Mouse (Mus musculus): Measurements from ENCODE around the gene Ccnl1. TPM values are rescaled to one million over a fixed set of nuclear protein-coding genes. Genes with fewer than 3 reads are reported as not detected.

The Ccnl1 gene
- polyA plus RNA-seq, 1 experiment: 12.8 TPM

DNA sequence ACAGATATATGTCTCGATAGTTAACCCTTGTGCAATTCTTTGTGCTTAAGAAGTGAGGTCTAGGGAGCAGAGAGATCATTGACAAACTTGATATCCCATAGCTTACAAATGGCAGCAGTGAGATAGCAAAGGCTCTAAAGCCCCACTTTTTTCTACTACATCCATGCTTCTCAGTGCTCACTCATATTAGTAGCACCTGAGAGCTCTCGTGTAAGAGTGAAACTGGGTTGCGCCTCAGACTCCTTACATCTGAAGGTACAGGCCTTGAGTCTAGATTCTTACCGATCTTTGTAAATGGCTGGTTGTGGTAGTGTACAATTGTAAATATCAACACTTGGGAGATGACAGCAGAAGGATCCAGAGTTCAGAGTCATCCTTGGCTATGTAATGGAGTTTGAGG is 50.5 kb downstream of the Ccnl1 start:
- H3ac ChIP-seq (ENCODE audit: control insufficient read depth, insufficient read length): no peak overlapping the region
- no peak overlapping the region for H3K4me3 ChIP-seq
- H3K36me3 ChIP-seq (ENCODE audit: control insufficient read depth, insufficient read depth): no peaks in the 10 kb centered on the region
- no peaks in the 10 kb centered on the region for H3K79me2 ChIP-seq (ENCODE audit: control insufficient read depth, insufficient read depth)
- TF ChIP-seq USF1 (IDR thresholded peaks at IDR 0.05; ENCODE audit: low read depth): no peak
- TF ChIP-seq REST (IDR thresholded peaks at IDR 0.05; ENCODE audit: insufficient read depth, insufficient read length): no peak
- no peak for TF ChIP-seq POLR2A (IDR thresholded peaks at IDR 0.05; ENCODE audit: insufficient read length, low read depth)
- no peak for TF ChIP-seq POLR2AphosphoS2 (IDR thresholded peaks at IDR 0.05; ENCODE audit: insufficient read length, low read depth)
- TF ChIP-seq TCF12 (IDR thresholded peaks at IDR 0.05; ENCODE audit: insufficient read depth, poor library complexity, severe bottlenecking): no peak
- no peak for TF ChIP-seq MYOG (IDR thresholded peaks at IDR 0.05; ENCODE audit: control insufficient read depth in 1 of 3, insufficient read depth in 1 of 3, insufficient read length in 2 of 3, low read depth in 2 of 3)
- no peaks in the 10 kb centered on the region for H3K27me3 ChIP-seq (ENCODE audit: control insufficient read depth, insufficient read depth, insufficient read length)
- no peak overlapping the region for H3K4me2 ChIP-seq (ENCODE audit: low read depth)

DNA sequence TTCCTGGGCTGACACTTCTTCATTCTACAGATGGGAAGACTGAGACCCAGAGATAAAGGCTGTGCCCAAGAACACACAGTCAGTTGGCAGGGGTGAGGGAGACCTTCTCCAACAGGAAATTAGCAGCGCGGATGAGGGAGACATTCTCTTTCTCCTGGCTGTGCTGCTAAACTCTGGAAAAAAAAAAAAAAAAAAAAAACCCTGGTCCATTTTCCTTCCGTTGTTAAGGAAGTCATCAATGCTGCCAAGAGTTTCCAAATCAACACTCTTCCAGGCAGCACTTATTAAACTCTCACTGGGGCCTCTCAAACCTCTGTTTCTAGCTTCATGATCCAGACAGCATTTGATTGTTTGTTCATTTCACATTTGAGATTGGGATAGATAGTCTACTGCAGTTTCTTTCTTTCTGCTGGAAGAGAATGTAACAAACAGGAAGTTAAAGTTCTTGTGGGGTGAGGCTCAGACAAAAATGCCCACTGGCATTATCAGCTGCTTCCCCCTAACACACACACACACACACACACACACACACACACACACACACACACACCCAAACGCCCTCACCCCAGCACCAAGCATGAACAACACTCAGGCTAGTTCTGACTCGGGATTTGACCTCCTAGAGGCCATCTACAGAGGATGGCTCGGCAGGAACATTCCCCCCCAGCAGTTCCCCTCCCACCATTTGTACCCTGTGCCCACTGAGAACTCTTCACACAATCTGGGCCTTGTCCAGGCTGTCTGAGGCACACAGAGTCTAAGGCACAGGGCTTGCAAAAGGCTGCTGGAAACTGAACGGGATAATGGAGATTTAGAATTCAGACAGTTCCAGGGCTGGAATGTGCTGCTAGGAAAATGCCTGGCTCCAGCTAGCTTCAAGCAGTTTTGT is 52.5 kb downstream of the Ccnl1 start:
- no peak overlapping the region for H3K4me2 ChIP-seq (ENCODE audit: low read depth)

GRCm38 (mm10) chr3:65904711-65905110 is 53.3 kb downstream of the Ccnl1 start:
- TF ChIP-seq CEBPB (IDR thresholded peaks at IDR 0.05; ENCODE audit: insufficient read depth, poor library complexity, severe bottlenecking): no peak
- TF ChIP-seq MYOG (IDR thresholded peaks at IDR 0.05; ENCODE audit: control insufficient read depth in 1 of 3, insufficient read depth in 1 of 3, insufficient read length in 2 of 3, low read depth in 2 of 3): no peak
- no peak for TF ChIP-seq TCF12 (IDR thresholded peaks at IDR 0.05; ENCODE audit: insufficient read depth, poor library complexity, severe bottlenecking)
- no peak for TF ChIP-seq MAX (IDR thresholded peaks at IDR 0.05; ENCODE audit: low read depth)
- TF ChIP-seq POLR2A (IDR thresholded peaks at IDR 0.05; ENCODE audit: insufficient read length, low read depth): no peak
- no peak for TF ChIP-seq USF1 (IDR thresholded peaks at IDR 0.05; ENCODE audit: low read depth)
- no peak for TF ChIP-seq SRF (IDR thresholded peaks at IDR 0.05; ENCODE audit: control insufficient read depth, insufficient read length, low read depth)
- no peak for TF ChIP-seq TCF3 (IDR thresholded peaks at IDR 0.05; ENCODE audit: insufficient read length, low read depth)
- no peak for TF ChIP-seq REST (IDR thresholded peaks at IDR 0.05; ENCODE audit: insufficient read depth, insufficient read length)
- no peak for TF ChIP-seq E2F4 (IDR thresholded peaks at IDR 0.05; ENCODE audit: insufficient read depth)
- no peak for TF ChIP-seq MYOD1 (IDR thresholded peaks at IDR 0.05; ENCODE audit: control insufficient read depth in 1 of 3, insufficient read length in 2 of 3, low read depth in 2 of 3)
- no peak for TF ChIP-seq POLR2AphosphoS2 (IDR thresholded peaks at IDR 0.05; ENCODE audit: insufficient read length, low read depth)
- H3K4me2 ChIP-seq (ENCODE audit: low read depth): no peak overlapping the region
- no peaks in the 10 kb centered on the region for H3K27me3 ChIP-seq (ENCODE audit: control insufficient read depth, insufficient read depth, insufficient read length)
- H3ac ChIP-seq (ENCODE audit: control insufficient read depth, insufficient read length): no peak overlapping the region
- no peak overlapping the region for H3K4me3 ChIP-seq
- H3K36me3 ChIP-seq (ENCODE audit: control insufficient read depth, insufficient read depth): no peaks in the 10 kb centered on the region
- no peaks in the 10 kb centered on the region for H3K79me2 ChIP-seq (ENCODE audit: control insufficient read depth, insufficient read depth)

More for the DNA sequence above, 52.5 kb downstream of the Ccnl1 start:
- no peaks in the 10 kb centered on the region for H3K79me2 ChIP-seq (ENCODE audit: control insufficient read depth, insufficient read depth)
- H3K27me3 ChIP-seq (ENCODE audit: control insufficient read depth, insufficient read depth, insufficient read length): no peaks in the 10 kb centered on the region
- TF ChIP-seq MAX (IDR thresholded peaks at IDR 0.05; ENCODE audit: low read depth): no peak
- no peak for TF ChIP-seq TCF12 (IDR thresholded peaks at IDR 0.05; ENCODE audit: insufficient read depth, poor library complexity, severe bottlenecking)
- TF ChIP-seq TCF3 (IDR thresholded peaks at IDR 0.05; ENCODE audit: insufficient read length, low read depth): no peak
- TF ChIP-seq POLR2AphosphoS2 (IDR thresholded peaks at IDR 0.05; ENCODE audit: insufficient read length, low read depth): no peak
- H3ac ChIP-seq (ENCODE audit: control insufficient read depth, insufficient read length): no peak overlapping the region
- no peaks in the 10 kb centered on the region for H3K36me3 ChIP-seq (ENCODE audit: control insufficient read depth, insufficient read depth)
- H3K4me3 ChIP-seq: no peak overlapping the region

DNA sequence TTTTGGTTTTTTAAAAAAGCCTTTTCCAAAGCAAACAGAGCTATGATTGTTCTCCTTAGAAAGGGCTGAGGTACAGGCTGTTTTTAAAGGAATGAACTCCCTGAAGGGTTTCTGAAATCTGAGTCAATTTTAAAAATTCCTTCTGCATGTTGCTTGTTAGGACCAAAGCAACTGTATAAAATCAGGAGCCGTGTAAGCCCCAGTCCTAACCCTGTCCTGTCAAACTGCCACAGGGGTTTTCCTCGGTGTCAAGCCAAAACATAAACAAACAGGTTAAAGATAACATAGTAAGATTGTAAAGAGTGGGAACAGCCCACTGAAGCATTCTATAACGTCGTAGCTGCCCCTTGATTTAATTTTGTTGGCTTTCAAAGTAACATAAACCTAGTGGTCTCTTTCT is 53.9 kb downstream of the Ccnl1 start:
- no peaks in the 10 kb centered on the region for H3K36me3 ChIP-seq (ENCODE audit: control insufficient read depth, insufficient read depth)
- H3K4me2 ChIP-seq (ENCODE audit: low read depth): no peak overlapping the region
- TF ChIP-seq REST (IDR thresholded peaks at IDR 0.05; ENCODE audit: insufficient read depth, insufficient read length) (no peak), SRF (IDR thresholded peaks at IDR 0.05; ENCODE audit: control insufficient read depth, insufficient read length, low read depth) (no peak), TCF3 (IDR thresholded peaks at IDR 0.05; ENCODE audit: insufficient read length, low read depth) (no peak), MAX (IDR thresholded peaks at IDR 0.05; ENCODE audit: low read depth) (no peak), MYOD1 (IDR thresholded peaks at IDR 0.05; ENCODE audit: control insufficient read depth in 1 of 3, insufficient read length in 2 of 3, low read depth in 2 of 3) (no peak)

GRCm38 (mm10) chr3:65898598-65899278 is 59.3 kb downstream of the Ccnl1 start:
- Histone ChIP-seq H3K4me3 (no peak overlapping the region), H3K79me2 (ENCODE audit: control insufficient read depth, insufficient read depth) (no peaks in the 10 kb centered on the region), H3K36me3 (ENCODE audit: control insufficient read depth, insufficient read depth) (no peaks in the 10 kb centered on the region), H3K4me2 (ENCODE audit: low read depth) (no peak overlapping the region), H3ac (ENCODE audit: control insufficient read depth, insufficient read length) (no peak overlapping the region), H3K27me3 (ENCODE audit: control insufficient read depth, insufficient read depth, insufficient read length) (no peaks in the 10 kb centered on the region)
- TF ChIP-seq USF1 (IDR thresholded peaks at IDR 0.05; ENCODE audit: low read depth) (no peak), SRF (IDR thresholded peaks at IDR 0.05; ENCODE audit: control insufficient read depth, insufficient read length, low read depth) (no peak), TCF12 (IDR thresholded peaks at IDR 0.05; ENCODE audit: insufficient read depth, poor library complexity, severe bottlenecking) (no peak), MYOG (IDR thresholded peaks at IDR 0.05; ENCODE audit: control insufficient read depth in 1 of 3, insufficient read depth in 1 of 3, insufficient read length in 2 of 3, low read depth in 2 of 3) (no peak), POLR2AphosphoS2 (IDR thresholded peaks at IDR 0.05; ENCODE audit: insufficient read length, low read depth) (no peak), MAX (IDR thresholded peaks at IDR 0.05; ENCODE audit: low read depth) (no peak), MYOD1 (IDR thresholded peaks at IDR 0.05; ENCODE audit: control insufficient read depth in 1 of 3, insufficient read length in 2 of 3, low read depth in 2 of 3) (no peak), E2F4 (IDR thresholded peaks at IDR 0.05; ENCODE audit: insufficient read depth) (no peak), TCF3 (IDR thresholded peaks at IDR 0.05; ENCODE audit: insufficient read length, low read depth) (no peak), REST (IDR thresholded peaks at IDR 0.05; ENCODE audit: insufficient read depth, insufficient read length) (no peak), POLR2A (IDR thresholded peaks at IDR 0.05; ENCODE audit: insufficient read length, low read depth) (no peak), CEBPB (IDR thresholded peaks at IDR 0.05; ENCODE audit: insufficient read depth, poor library complexity, severe bottlenecking) (no peak)

More for the DNA sequence above, 53.9 kb downstream of the Ccnl1 start:
- no peaks in the 10 kb centered on the region for H3K79me2 ChIP-seq (ENCODE audit: control insufficient read depth, insufficient read depth)
- no peak overlapping the region for H3K4me3 ChIP-seq
- no peaks in the 10 kb centered on the region for H3K27me3 ChIP-seq (ENCODE audit: control insufficient read depth, insufficient read depth, insufficient read length)
- no peak overlapping the region for H3ac ChIP-seq (ENCODE audit: control insufficient read depth, insufficient read length)
